Mouse (Mus musculus) mammary gland, adult 2 months (tissue): ENCODE data around the gene Farsb. TPM values are rescaled to one million over a fixed set of nuclear protein-coding genes. Genes with fewer than 3 reads are reported as not detected.

Source experiments
- polyA plus RNA-seq: library from polyadenylated mRNA; depleted of rRNA; stranded (reverse); fragments of >200 nt; gene quantifications from 2 replicates; pipeline ENCODE4 v1.2.3, GENCODE M21; 2012; ENCODE audit warnings: low replicate concordance; rRNA removed

Farsb gene
- polyA plus RNA-seq = 9.6 and 22.8 TPM in 2 replicates

DNA sequence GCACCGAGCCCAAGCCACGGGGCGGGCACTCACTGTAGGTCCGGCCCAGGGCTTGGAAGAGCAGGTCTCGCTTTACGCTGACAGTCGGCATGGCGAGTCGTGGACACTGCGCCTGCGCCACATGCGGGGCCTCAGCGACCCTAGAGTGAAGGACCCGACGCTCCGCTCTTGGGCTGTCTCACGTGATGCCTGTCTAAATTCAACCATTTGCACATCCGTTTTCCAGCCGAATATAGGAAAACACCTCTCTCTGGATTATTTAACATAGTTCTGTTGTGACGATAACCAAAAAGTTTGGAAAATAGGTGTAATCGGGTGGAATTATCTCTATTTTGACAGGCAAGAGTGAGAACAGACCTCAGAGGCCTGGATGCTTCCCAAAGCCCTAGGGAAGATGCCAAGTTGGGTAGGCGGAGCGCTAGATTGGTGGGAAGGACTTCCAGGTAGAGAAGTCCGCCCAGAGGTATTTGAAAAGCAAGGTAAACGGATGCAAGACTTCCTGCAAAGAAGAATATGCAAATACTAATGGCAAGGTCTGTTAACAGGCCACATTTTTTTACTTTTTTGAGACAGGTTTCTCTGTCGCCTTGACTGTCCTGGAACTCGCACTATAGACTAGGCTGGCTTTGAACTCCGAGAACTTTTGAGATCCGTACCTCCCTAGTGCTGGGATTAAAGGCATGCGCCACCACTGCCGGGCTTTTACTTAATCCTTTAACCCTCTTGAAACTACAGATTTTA lies at the start of gene Farsb:
Gene Farsb, minus strand, starts transcription at position 146 of the 741 bp plus-strand sequence.

DNA sequence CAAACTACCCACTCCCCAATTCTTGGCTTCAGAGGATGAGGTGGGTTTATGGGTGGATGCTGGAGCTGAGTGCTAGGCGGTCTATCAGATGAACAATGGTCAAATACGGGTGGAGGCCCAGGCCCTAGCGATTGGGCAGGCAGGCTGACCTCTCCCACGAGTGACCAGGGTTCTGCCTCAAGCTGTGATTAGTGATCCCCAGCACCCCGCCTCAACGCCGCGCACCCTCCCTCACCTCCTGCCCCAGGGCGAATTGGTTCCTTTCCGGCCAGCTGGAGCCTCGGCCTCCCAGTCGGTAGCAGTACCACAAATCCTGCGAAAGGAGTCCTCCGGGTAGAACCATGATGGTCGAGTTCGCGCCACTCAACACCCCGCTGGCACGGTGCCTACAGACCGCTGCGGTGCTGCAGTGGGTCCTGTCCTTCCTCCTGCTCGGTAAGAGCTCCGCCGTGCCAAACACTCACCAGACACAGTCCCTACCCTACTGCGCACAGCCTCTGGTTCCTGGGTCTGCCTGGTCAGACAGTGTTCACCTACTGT lies 23.0 kb upstream of the Farsb start, which contains the start of gene BC035947:
Gene BC035947, minus strand, starts transcription at position 538 of the 540 bp plus-strand sequence.

DNA sequence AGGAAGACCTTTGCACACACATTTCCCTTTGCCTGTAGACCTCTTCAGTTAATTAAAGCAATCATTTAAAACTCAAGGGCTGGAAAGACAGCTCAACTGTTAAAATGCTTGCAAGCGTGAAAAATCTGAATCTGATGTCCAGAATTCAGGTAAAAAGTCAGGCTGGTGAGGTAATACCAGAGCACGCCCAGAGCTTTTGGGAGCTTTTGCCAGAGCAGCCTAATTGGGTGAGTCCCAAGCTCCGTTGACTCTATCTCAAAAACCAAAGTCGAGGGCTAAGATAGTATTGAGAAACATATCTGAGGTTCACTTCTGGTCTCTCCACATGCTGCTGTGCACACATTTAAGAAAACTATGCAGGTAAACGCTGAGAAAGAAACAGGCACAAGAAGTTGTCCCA lies 22.2 kb upstream of the Farsb start, which contains the start of gene Mogat1:
Gene Mogat1, plus strand, starts transcription at position 130 of the 400 bp plus-strand sequence.

Other genes with a start within 250 kb of the Farsb start
- 0.07 and 0.11 TPM in 2 replicates for gene Sgpp2, start 178.6 kb downstream of the Farsb start, polyA plus RNA-seq
- 25.4 and 28.8 TPM in 2 replicates for gene Mogat1, start 22.1 kb upstream of the Farsb start, polyA plus RNA-seq
- 0.36 and 0.86 TPM in 2 replicates for gene BC035947, start 23.3 kb upstream of the Farsb start, polyA plus RNA-seq
- 3.6 and 13.6 TPM in 2 replicates for gene Acsl3, start 168.9 kb upstream of the Farsb start, polyA plus RNA-seq
- gene Utp14b, start 169.1 kb upstream of the Farsb start, polyA plus RNA-seq = 0.43 and 1.1 TPM in 2 replicates